Mouse (Mus musculus) thymus, postnatal 4 days (tissue): ENCODE results near the gene Cd47.
A peak's percentile ranks its signal among the peaks of the same experiment; 100 is the strongest.

Experiments used
- DNase-seq: peaks from one replicate; pipeline ENCODE4 v3.0.0; 2021

Cd47 gene

GRCm38 (mm10) chr16:49799597-49800561 lies at the start of gene Cd47:
Gene Cd47, plus strand, starts transcription at chr16:49800533.
- DNase-seq, result peak; percentile 52

DNA sequence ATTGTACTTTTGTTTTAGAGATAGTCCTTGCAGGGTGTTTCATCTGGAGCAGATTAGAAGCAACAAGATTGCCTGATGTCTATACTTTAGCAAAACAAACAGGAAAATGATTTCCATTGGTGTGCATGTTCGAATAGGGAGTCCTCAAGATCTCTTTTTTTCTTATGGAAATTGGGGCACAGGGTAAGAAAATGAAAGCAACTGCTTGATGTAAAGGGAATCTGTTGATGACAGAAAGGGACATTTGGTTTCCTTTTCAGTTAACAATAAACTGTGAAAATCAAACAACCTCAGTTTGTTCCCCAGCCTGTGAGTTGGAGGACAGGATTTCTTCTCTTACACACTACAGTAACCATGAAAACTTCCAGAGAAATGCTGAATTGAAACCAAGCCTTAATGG lies 47.4 kb upstream of the Cd47 start:
- DNase-seq, result no peak

DNA sequence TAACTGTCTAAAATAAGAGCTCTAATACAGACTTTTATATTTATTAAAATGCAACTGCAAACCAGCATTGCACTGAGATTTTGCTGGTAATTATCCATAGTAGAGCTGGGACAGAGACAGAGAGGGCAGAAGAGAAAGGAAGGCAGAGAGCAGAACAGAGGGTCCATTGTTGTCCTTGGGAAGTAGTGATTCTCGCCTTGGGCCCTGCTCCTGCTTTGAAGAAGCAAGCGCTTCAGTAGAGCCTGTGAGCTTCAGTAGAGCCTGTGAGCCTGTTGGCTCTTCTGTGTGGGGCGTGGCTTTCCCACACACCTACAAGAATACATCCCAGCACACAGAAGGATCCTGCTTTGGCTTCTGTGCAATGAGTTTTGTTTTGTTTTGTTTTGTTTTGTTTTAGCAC lies 47.0 kb upstream of the Cd47 start:
- DNase-seq, result no peak

DNA sequence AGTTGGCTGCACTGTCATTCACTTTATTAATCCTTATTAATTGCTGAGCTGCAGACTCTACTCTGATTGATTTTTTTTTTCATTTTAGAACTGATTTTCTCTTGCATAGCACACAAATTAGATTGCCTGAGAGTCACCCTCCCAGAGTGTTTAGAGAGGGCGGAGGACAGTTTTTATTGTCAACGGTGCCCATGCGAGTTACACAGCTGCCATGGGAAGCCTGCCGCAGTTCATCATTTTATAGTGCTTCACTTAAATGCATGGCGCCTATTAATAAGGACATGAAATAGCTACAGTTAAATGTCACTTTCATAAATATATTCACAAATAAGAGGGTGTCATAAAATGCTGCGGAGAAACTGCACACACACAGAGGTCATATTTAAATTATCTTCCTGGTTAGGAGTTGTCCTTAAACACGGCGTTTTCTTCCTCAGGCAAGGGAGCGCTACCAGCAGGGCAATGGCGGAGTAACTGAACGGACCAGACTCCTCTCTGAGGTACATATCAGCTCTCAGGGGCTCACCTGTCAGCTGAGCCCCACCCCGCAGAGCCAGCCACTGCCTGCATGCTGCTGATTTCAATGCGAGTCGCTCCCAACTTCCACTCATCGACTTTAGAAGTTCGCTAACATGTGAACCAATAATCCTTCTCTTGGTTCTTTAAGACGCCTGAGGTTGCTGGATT lies 39.7 kb upstream of the Cd47 start:
- DNase-seq, result no peak

DNA sequence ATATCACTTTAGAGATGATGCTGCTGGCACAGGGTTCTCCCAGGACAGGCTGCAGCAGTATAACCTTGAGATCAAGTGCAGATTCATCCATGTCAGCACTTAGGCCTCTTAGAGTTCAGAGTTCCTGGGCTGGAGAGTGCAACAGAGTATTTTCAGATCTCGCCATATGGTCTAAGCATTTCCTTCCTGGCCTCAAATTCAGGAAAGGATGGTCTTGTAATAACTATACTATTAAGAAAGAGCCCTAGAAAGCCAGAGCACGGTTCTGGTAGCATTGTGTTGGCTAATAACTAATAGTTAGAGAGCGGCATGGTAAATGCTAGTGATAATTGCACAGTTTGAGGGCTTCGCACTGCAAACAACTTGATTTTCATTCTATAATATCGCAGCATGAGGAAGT lies 38.4 kb upstream of the Cd47 start:
- no peak for DNase-seq

GRCm38 (mm10) chr16:49766326-49766725 lies 34.0 kb upstream of the Cd47 start:
- DNase-seq, result peak; percentile 68

- no peak for DNase-seq
Measured at GRCm38 (mm10) chr16:49768491-49769031, 31.8 kb upstream of the Cd47 start.

GRCm38 (mm10) chr16:49769831-49770261 lies 30.5 kb upstream of the Cd47 start:
- DNase-seq, result no peak

- DNase-seq, result no peak
Measured at GRCm38 (mm10) chr16:49770320-49771189, 29.8 kb upstream of the Cd47 start.

GRCm38 (mm10) chr16:49771609-49772396 lies 28.5 kb upstream of the Cd47 start:
- DNase-seq, result no peak

- no peak for DNase-seq
Measured at GRCm38 (mm10) chr16:49772576-49772975, 27.8 kb upstream of the Cd47 start.

GRCm38 (mm10) chr16:49773068-49773467 lies 27.3 kb upstream of the Cd47 start:
- no peak for DNase-seq

DNA sequence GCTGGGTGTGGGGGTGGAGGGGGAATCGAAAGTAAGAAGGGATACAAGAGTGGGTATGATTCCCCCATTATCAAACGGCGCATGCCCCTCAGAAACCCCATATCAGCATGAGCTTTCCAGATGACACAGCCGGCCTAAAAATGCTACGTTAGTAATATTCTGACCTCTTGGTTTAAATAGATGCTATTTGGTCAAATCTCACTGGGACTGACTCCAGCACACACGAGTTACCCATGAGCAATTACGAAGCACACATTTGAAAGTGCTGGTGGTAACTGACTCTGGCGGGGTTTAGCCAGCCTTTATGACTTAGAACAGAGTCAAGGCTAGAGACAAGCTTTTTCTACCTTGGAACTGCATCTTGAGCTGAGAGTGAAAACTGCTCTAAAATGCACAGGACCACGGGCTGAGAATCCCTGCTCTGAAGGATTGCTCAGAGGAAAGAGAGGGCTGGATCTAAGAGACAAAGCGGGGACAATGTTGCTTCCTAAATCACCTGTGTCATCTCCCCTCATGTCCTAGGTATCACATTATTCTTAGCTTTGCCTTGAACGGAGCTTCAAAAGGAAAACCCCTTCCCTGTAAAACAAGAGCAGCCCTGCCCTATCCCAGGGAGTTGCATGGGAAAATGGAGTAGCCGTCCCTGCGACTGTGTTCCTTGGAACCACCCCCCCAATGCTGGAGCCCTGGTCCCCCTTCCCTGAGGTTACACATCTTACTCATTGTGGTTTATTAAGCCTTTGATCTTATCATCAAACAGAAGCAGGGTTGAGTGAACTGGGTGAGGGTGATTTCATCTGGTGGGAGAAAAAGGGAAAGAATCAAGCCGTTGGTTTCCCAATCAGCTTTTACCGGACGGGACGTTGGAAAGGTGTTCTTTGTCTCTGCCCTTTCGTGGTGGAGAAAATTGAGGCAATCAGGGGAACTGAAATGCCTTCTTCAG lies 26.0 kb upstream of the Cd47 start:
- DNase-seq, result no peak

GRCm38 (mm10) chr16:49775002-49775966 lies 25.0 kb upstream of the Cd47 start:
- no peak for DNase-seq

DNA sequence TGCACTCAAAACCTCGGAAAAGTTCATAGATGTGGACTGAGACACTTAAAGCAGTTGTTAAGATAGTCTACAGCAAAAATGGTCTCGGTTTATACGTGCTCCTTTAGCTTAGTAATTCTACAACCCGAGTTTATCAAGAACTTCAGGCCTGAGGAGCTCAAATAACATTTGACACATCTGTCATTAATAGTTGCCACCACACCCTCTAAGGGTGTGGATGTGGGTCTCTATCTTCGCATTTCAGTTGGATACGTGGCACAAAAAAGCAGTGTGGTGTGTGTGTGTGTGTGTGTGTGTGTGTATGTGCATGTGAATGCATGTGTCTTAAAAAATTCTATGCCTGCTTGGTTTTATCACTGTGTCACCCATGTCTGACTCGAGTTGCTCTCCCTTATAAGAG lies 23.4 kb upstream of the Cd47 start:
- DNase-seq, result no peak

GRCm38 (mm10) chr16:49781556-49782156 lies 18.7 kb upstream of the Cd47 start:
- DNase-seq, result no peak

DNA sequence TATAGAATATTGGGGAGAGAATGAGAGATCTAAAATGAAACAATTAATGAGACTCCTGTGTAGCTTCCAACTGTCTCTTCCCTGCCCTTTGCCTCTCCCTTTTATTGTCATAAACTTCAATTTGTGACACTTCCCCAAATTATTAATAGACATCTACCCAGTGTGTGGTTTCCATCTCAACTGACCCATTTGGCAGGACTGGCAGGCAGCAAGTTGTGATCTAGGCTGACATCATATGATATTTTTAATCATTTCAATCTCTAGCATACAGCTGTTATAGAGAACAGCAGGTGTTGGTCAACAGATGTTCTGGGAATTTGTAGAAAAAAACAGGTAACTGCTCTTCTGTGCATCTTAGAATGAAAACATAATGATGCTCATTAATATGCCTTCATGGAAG lies 17.0 kb upstream of the Cd47 start:
- DNase-seq, result no peak

DNA sequence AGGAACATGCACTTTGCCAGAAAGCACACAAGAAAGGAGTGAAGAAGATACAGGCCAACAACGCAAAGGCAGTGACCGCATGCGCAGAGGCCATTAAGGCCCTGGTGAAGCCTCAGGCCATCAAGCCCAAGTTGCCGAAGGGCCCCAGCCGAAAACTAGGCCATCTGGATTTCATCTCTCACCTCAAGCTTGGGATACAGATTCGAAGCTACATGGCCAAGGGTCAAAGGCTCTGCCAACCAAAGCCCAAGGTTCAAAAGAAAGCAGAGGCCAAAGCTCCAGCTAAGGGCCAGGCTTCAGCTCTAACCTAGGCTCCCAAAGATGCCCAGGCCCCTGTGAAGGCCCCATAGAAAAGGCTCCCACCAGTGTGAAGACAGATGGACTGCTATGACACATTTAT lies 14.2 kb upstream of the Cd47 start:
- no peak for DNase-seq

GRCm38 (mm10) chr16:49787714-49788113 lies 12.6 kb upstream of the Cd47 start:
- DNase-seq, result no peak
